Mouse (Mus musculus): ENCODE results near the gene Sctr. TPM values are rescaled to one million over a fixed set of nuclear protein-coding genes. Genes with fewer than 3 reads are reported as not detected.

The Sctr gene
- polyA plus RNA-seq (2014; fragmentation: Nextera tagmentation; extraction: Ambion mirVana) = not detected in 2 replicates

GRCm38 (mm10) chr1:120006844-120007790 is at the start of gene Sctr:
Gene Sctr (plus strand): TSS chr1:120006894.
- no peak within 1 kb of the TSS for H3K27ac ChIP-seq (replicated peaks; ENCODE audit: low read depth, low read length)

GRCm38 (mm10) chr1:119957716-119958222 is 48.9 kb upstream of the Sctr start:
- H3K27me3 ChIP-seq (ENCODE audit: control insufficient read depth, insufficient read depth, low read length) = no peaks in the 10 kb centered on the region
- no peak overlapping the region for H3K27ac ChIP-seq (replicated peaks; ENCODE audit: low read depth, low read length)
- H3K4me1 ChIP-seq (ENCODE audit: control insufficient read depth, insufficient read depth, low read length) = no peaks in the 10 kb centered on the region
- WGBS = 66% methylated on average over 9 of the region's 9 CpGs
- H3K9me3 ChIP-seq (replicated peaks; ENCODE audit: control insufficient read depth, low read length) = no peaks in the 10 kb centered on the region
- ATAC-seq (replicated peaks; ENCODE audit: insufficient number of reproducible peaks, low FRiP score, low TSS enrichment, low read depth) (no peak), DNase-seq (ENCODE audit: low spot score) (no peak)
- H3K4me3 ChIP-seq (ENCODE audit: low read depth, low read length) = no peak overlapping the region
- no peak overlapping the region for H3K4me2 ChIP-seq (ENCODE audit: low read depth, low read length)
- H3K9ac ChIP-seq (replicated peaks; ENCODE audit: low read length) = no peak overlapping the region
- no peaks in the 10 kb centered on the region for H3K36me3 ChIP-seq (replicated peaks; ENCODE audit: control insufficient read depth, insufficient read depth, low read depth, low read length)

More at GRCm38 (mm10) chr1:120006844-120007790, at the start of gene Sctr:
- DNase-seq (ENCODE audit: low spot score) (peak; percentile 31), ATAC-seq (replicated peaks; ENCODE audit: insufficient number of reproducible peaks, low FRiP score, low TSS enrichment, low read depth) (peak; percentile 67)
- Histone ChIP-seq H3K9ac (replicated peaks; ENCODE audit: low read length) (peak within 1 kb of the TSS; percentile 58), H3K4me2 (ENCODE audit: low read depth, low read length) (peak within 1 kb of the TSS; percentile 81), H3K36me3 (replicated peaks; ENCODE audit: control insufficient read depth, insufficient read depth, low read depth, low read length) (no peaks in the 10 kb centered on the region), H3K4me1 (ENCODE audit: control insufficient read depth, insufficient read depth, low read length) (peaks cover 2% of the 10 kb centered on the region; the same call in 1 of the 2 replicates), H3K27me3 (ENCODE audit: control insufficient read depth, insufficient read depth, low read length) (peaks cover 12% of the 10 kb centered on the region; the same call in 1 of the 2 replicates), H3K4me3 (ENCODE audit: low read depth, low read length) (peak within 1 kb of the TSS; percentile 38), H3K9me3 (replicated peaks; ENCODE audit: control insufficient read depth, low read length) (no peaks in the 10 kb centered on the region)
- 1% methylated on average over 39 of the region's 39 CpGs for WGBS

- Histone ChIP-seq H3K4me2 (ENCODE audit: low read depth, low read length) (no peak overlapping the region), H3K4me3 (ENCODE audit: low read depth, low read length) (no peak overlapping the region), H3K27ac (replicated peaks; ENCODE audit: low read depth, low read length) (no peak overlapping the region), H3K36me3 (replicated peaks; ENCODE audit: control insufficient read depth, insufficient read depth, low read depth, low read length) (no peaks in the 10 kb centered on the region), H3K4me1 (ENCODE audit: control insufficient read depth, insufficient read depth, low read length) (no peaks in the 10 kb centered on the region), H3K9ac (replicated peaks; ENCODE audit: low read length) (no peak overlapping the region), H3K27me3 (ENCODE audit: control insufficient read depth, insufficient read depth, low read length) (no peaks in the 10 kb centered on the region), H3K9me3 (replicated peaks; ENCODE audit: control insufficient read depth, low read length) (no peaks in the 10 kb centered on the region)
- WGBS = 89% methylated on average over 4 of the region's 4 CpGs
- DNase-seq (ENCODE audit: low spot score) (no peak), ATAC-seq (replicated peaks; ENCODE audit: insufficient number of reproducible peaks, low FRiP score, low TSS enrichment, low read depth) (no peak)
These were observed 47.2 kb upstream of the Sctr start for GRCm38 (mm10) chr1:119959464-119959863.

- DNase-seq (ENCODE audit: low spot score) (no peak), ATAC-seq (replicated peaks; ENCODE audit: insufficient number of reproducible peaks, low FRiP score, low TSS enrichment, low read depth) (no peak)
- H3K9me3 ChIP-seq (replicated peaks; ENCODE audit: control insufficient read depth, low read length) = no peaks in the 10 kb centered on the region
- no peak overlapping the region for H3K4me3 ChIP-seq (ENCODE audit: low read depth, low read length)
- no peaks in the 10 kb centered on the region for H3K4me1 ChIP-seq (ENCODE audit: control insufficient read depth, insufficient read depth, low read length)
- no peaks in the 10 kb centered on the region for H3K36me3 ChIP-seq (replicated peaks; ENCODE audit: control insufficient read depth, insufficient read depth, low read depth, low read length)
- no peak overlapping the region for H3K4me2 ChIP-seq (ENCODE audit: low read depth, low read length)
- 55% methylated on average over 7 of the region's 7 CpGs for WGBS
- no peak overlapping the region for H3K9ac ChIP-seq (replicated peaks; ENCODE audit: low read length)
- no peak overlapping the region for H3K27ac ChIP-seq (replicated peaks; ENCODE audit: low read depth, low read length)
- H3K27me3 ChIP-seq (ENCODE audit: control insufficient read depth, insufficient read depth, low read length) = no peaks in the 10 kb centered on the region
These were observed 46.8 kb upstream of the Sctr start for GRCm38 (mm10) chr1:119959920-119960319.

- H3K4me1 ChIP-seq (ENCODE audit: control insufficient read depth, insufficient read depth, low read length) = no peaks in the 10 kb centered on the region
- WGBS = 47% methylated on average over 12 of the region's 12 CpGs
- ATAC-seq (replicated peaks; ENCODE audit: insufficient number of reproducible peaks, low FRiP score, low TSS enrichment, low read depth) (0 out of 2 replicates have a peak, but pooled peaks have one; percentile 23), DNase-seq (ENCODE audit: low spot score) (peak; percentile 4)
- no peaks in the 10 kb centered on the region for H3K9me3 ChIP-seq (replicated peaks; ENCODE audit: control insufficient read depth, low read length)
- H3K9ac ChIP-seq (replicated peaks; ENCODE audit: low read length) = no peak overlapping the region
- H3K36me3 ChIP-seq (replicated peaks; ENCODE audit: control insufficient read depth, insufficient read depth, low read depth, low read length) = no peaks in the 10 kb centered on the region
- H3K27ac ChIP-seq (replicated peaks; ENCODE audit: low read depth, low read length) = no peak overlapping the region
- H3K27me3 ChIP-seq (ENCODE audit: control insufficient read depth, insufficient read depth, low read length) = no peaks in the 10 kb centered on the region
- no peak overlapping the region for H3K4me3 ChIP-seq (ENCODE audit: low read depth, low read length)
- H3K4me2 ChIP-seq (ENCODE audit: low read depth, low read length) = no peak overlapping the region
These were observed 40.7 kb upstream of the Sctr start for GRCm38 (mm10) chr1:119965804-119966514.

GRCm38 (mm10) chr1:119973117-119973516 is 33.6 kb upstream of the Sctr start:
- no peak overlapping the region for H3K4me3 ChIP-seq (ENCODE audit: low read depth, low read length)
- no peaks in the 10 kb centered on the region for H3K27me3 ChIP-seq (ENCODE audit: control insufficient read depth, insufficient read depth, low read length)
- no peak overlapping the region for H3K4me2 ChIP-seq (ENCODE audit: low read depth, low read length)
- ATAC-seq (replicated peaks; ENCODE audit: insufficient number of reproducible peaks, low FRiP score, low TSS enrichment, low read depth) = no peak
- no peaks in the 10 kb centered on the region for H3K4me1 ChIP-seq (ENCODE audit: control insufficient read depth, insufficient read depth, low read length)
- no peak for DNase-seq (ENCODE audit: low spot score)
- WGBS = 46% methylated on average over 4 of the region's 4 CpGs
- no peaks in the 10 kb centered on the region; the same call in 1 of the 2 replicates for H3K36me3 ChIP-seq (replicated peaks; ENCODE audit: control insufficient read depth, insufficient read depth, low read depth, low read length)
- H3K9ac ChIP-seq (replicated peaks; ENCODE audit: low read length) = no peak overlapping the region
- no peaks in the 10 kb centered on the region for H3K9me3 ChIP-seq (replicated peaks; ENCODE audit: control insufficient read depth, low read length)
- no peak overlapping the region for H3K27ac ChIP-seq (replicated peaks; ENCODE audit: low read depth, low read length)

- 73% methylated on average over 4 of the region's 4 CpGs for WGBS
- H3K4me2 ChIP-seq (ENCODE audit: low read depth, low read length) = no peak overlapping the region
- H3K4me3 ChIP-seq (ENCODE audit: low read depth, low read length) = no peak overlapping the region
- DNase-seq (ENCODE audit: low spot score) (no peak), ATAC-seq (replicated peaks; ENCODE audit: insufficient number of reproducible peaks, low FRiP score, low TSS enrichment, low read depth) (no peak)
- no peaks in the 10 kb centered on the region for H3K27me3 ChIP-seq (ENCODE audit: control insufficient read depth, insufficient read depth, low read length)
- no peaks in the 10 kb centered on the region for H3K9me3 ChIP-seq (replicated peaks; ENCODE audit: control insufficient read depth, low read length)
- H3K36me3 ChIP-seq (replicated peaks; ENCODE audit: control insufficient read depth, insufficient read depth, low read depth, low read length) = no peaks in the 10 kb centered on the region; the same call in 1 of the 2 replicates
- H3K27ac ChIP-seq (replicated peaks; ENCODE audit: low read depth, low read length) = no peak overlapping the region
- no peak overlapping the region for H3K9ac ChIP-seq (replicated peaks; ENCODE audit: low read length)
- no peaks in the 10 kb centered on the region for H3K4me1 ChIP-seq (ENCODE audit: control insufficient read depth, insufficient read depth, low read length)
These were observed 31.6 kb upstream of the Sctr start for GRCm38 (mm10) chr1:119975141-119975540.

Measured in embryonic facial prominence, embryonic 11.5 days (tissue).